Mouse (Mus musculus) ES-E14 (cell line): ENCODE measurements around the gene Stard9.

Experiments used
- CHD2 ChIP-seq: IDR thresholded peaks from 2 replicates; pipeline ENCODE4 v1.6.1; 2014; ENCODE audit warnings: mild to moderate bottlenecking, low read depth, low read length, inconsistent platforms
- HCFC1 ChIP-seq: IDR thresholded peaks from 2 replicates; pipeline ENCODE4 v1.6.1; 2012; ENCODE audit warnings: low read length, inconsistent platforms, borderline replicate concordance; ENCODE audit not compliant: insufficient read depth
- MAFK ChIP-seq: IDR thresholded peaks from 2 replicates; pipeline ENCODE4 v1.6.1; 2014; ENCODE audit warnings: mild to moderate bottlenecking, low read depth, low read length, inconsistent platforms; ENCODE audit not compliant: insufficient read depth
- ZC3H11A ChIP-seq: IDR thresholded peaks from 2 replicates; pipeline ENCODE4 v1.6.1; 2012; ENCODE audit warnings: low read depth, mild to moderate bottlenecking, inconsistent platforms, low read length, borderline replicate concordance
- ZNF384 ChIP-seq: IDR thresholded peaks from 2 replicates; pipeline ENCODE4 v1.6.1; 2012; ENCODE audit warnings: low read depth, low read length, inconsistent platforms

GRCm38 (mm10) chr2:120630655-120631054 is 1.7 kb downstream of the Stard9 start:
- no peak for TF ChIP-seq CHD2
- no peak for TF ChIP-seq ZC3H11A
- TF ChIP-seq MAFK = no peak
- TF ChIP-seq ZNF384 = no peak
- no peak for TF ChIP-seq HCFC1
